Mouse (Mus musculus): ENCODE data around the gene Acbd3. TPM values are rescaled to one million over a fixed set of nuclear protein-coding genes. Genes with fewer than 3 reads are reported as not detected.
A peak's percentile ranks its signal among the peaks of the same experiment; 100 is the strongest.

Gene Acbd3
- polyA plus RNA-seq, 1 experiment from 2014 or later: 23.7 TPM

- Histone ChIP-seq H3K27me3 (replicated peaks) (no peaks in the 10 kb centered on the region), H3K4me1 (peaks cover 10% of the 10 kb centered on the region), H3K36me3 (no peaks in the 10 kb centered on the region), H3K9ac (no peak overlapping the region), H3K9me3 (no peaks in the 10 kb centered on the region), H3K4me2 (no peak overlapping the region), H3K27ac (no peak overlapping the region), H3K4me3 (replicated peaks) (no peak overlapping the region)
- 84% methylated on average over 4 of the region's 4 CpGs for WGBS
- ATAC-seq (ENCODE audit: insufficient read depth, low FRiP score, low read depth): no peak
Observed at GRCm38 (mm10) chr1:180792814-180793213, 67.0 kb downstream of the Acbd3 start.

- Histone ChIP-seq H3K4me2 (peak overlapping the region; percentile 87), H3K4me3 (replicated peaks) (peak overlapping the region; percentile 41), H3K9ac (no peak overlapping the region), H3K27ac (peak overlapping the region; percentile 26; the same call in 1 of the 2 replicates), H3K4me1 (peaks cover 10% of the 10 kb centered on the region), H3K27me3 (replicated peaks) (no peaks in the 10 kb centered on the region), H3K9me3 (no peaks in the 10 kb centered on the region), H3K36me3 (no peaks in the 10 kb centered on the region)
- WGBS: 10% methylated on average over 18 of the region's 18 CpGs
- peak; percentile 65; the same call in 1 of the 2 replicates for ATAC-seq (ENCODE audit: insufficient read depth, low FRiP score, low read depth)
Observed at GRCm38 (mm10) chr1:180793445-180794117, 67.7 kb downstream of the Acbd3 start.

- Histone ChIP-seq H3K36me3 (no peaks in the 10 kb centered on the region), H3K9me3 (no peaks in the 10 kb centered on the region), H3K27me3 (replicated peaks) (no peaks in the 10 kb centered on the region), H3K4me1 (peaks cover 10% of the 10 kb centered on the region), H3K9ac (no peak overlapping the region), H3K27ac (peak overlapping the region; percentile 26; the same call in 1 of the 2 replicates), H3K4me2 (peak overlapping the region; percentile 87), H3K4me3 (replicated peaks) (peak overlapping the region; percentile 41)
- WGBS: 2% methylated on average over 21 of the region's 21 CpGs
- ATAC-seq (ENCODE audit: insufficient read depth, low FRiP score, low read depth): peak; percentile 81
Observed at GRCm38 (mm10) chr1:180794170-180794569, 68.3 kb downstream of the Acbd3 start.

DNA sequence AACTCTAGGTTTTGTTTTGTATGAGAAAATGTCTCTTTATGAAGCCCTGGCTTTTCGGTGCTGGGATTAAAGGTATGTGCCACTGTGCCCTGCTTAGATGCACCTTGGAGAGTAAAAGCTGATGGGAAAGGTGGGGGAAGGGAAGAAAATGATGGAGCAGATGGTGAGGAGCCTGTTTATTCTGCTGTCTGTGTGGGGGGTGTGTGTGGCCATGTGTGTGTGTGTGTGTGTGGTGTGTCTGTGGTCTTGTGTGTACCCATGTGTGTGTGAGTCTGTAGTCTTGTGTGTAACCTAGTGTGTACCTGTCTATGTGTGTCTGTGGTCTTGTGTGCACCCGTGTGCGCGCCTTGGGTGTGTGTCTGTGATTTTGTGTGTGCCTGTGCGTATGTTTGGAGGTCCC is 72.8 kb downstream of the Acbd3 start:
- Histone ChIP-seq H3K4me1 (peaks cover 7% of the 10 kb centered on the region), H3K36me3 (peaks cover 18% of the 10 kb centered on the region), H3K27me3 (replicated peaks) (no peaks in the 10 kb centered on the region), H3K9me3 (no peaks in the 10 kb centered on the region), H3K4me2 (no peak overlapping the region), H3K27ac (no peak overlapping the region), H3K4me3 (replicated peaks) (no peak overlapping the region), H3K9ac (no peak overlapping the region)
- 92% methylated on average over 5 of the region's 5 CpGs for WGBS
- no peak for ATAC-seq (ENCODE audit: insufficient read depth, low FRiP score, low read depth)

DNA sequence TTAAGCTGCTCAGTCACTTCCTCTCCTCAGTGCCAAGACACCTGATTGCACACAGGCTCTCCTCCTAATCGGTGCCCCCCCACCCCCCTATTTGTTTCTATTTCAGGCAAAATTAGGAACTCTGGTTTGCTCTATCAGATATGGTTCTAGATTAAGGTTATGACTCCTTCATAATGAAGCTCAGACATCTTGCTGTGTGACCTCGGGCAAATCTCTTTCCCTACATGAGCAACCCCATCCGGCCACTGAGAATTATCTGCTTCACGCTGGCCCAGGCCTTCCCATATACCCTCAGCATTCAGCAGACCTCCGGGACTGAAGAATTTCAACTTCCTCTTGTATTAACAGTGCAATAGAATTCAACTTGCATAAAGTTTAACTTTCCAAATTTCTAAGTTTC is 73.4 kb downstream of the Acbd3 start:
- Histone ChIP-seq H3K4me3 (replicated peaks) (no peak overlapping the region), H3K9ac (no peak overlapping the region), H3K27ac (no peak overlapping the region), H3K4me2 (no peak overlapping the region), H3K4me1 (peaks cover under 1% of the 10 kb centered on the region; the same call in 1 of the 2 replicates), H3K36me3 (peaks cover 23% of the 10 kb centered on the region), H3K27me3 (replicated peaks) (no peaks in the 10 kb centered on the region), H3K9me3 (no peaks in the 10 kb centered on the region)
- ATAC-seq (ENCODE audit: insufficient read depth, low FRiP score, low read depth): no peak
- 83% methylated on average over 5 of the region's 5 CpGs for WGBS

DNA sequence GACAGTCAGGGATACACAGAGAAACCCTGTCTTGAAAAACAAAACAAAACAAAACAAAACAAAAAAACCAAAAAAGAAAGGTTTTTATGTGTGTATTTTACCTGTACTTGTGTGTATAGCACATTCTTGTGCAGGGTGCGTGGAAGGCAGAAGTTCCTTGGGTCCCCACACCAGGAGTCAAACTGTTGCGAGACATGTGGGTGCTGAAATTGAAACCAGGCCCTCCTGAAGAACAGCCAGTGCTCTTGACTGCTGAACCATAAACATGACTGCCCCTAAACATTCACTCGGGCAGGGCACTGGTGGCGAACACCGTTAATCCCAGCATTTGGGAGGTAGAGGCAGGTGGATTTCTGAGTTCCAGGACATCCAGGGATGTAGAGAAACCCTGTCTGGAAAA is 74.2 kb downstream of the Acbd3 start:
- H3K9me3 ChIP-seq: no peaks in the 10 kb centered on the region
- no peak overlapping the region for H3K4me2 ChIP-seq
- H3K4me1 ChIP-seq: no peaks in the 10 kb centered on the region
- H3K9ac ChIP-seq: no peak overlapping the region
- H3K36me3 ChIP-seq: peaks cover 31% of the 10 kb centered on the region
- no peak overlapping the region for H3K27ac ChIP-seq
- no peaks in the 10 kb centered on the region for H3K27me3 ChIP-seq (replicated peaks)
- ATAC-seq (ENCODE audit: insufficient read depth, low FRiP score, low read depth): no peak
- WGBS: 90% methylated on average over 5 of the region's 5 CpGs
- no peak overlapping the region for H3K4me3 ChIP-seq (replicated peaks)

GRCm38 (mm10) chr1:180800814-180801213 is 75.0 kb downstream of the Acbd3 start:
- Histone ChIP-seq H3K9ac (no peak overlapping the region), H3K36me3 (peaks cover 39% of the 10 kb centered on the region), H3K4me2 (no peak overlapping the region), H3K27ac (no peak overlapping the region), H3K4me3 (replicated peaks) (no peak overlapping the region), H3K9me3 (no peaks in the 10 kb centered on the region), H3K27me3 (replicated peaks) (no peaks in the 10 kb centered on the region), H3K4me1 (no peaks in the 10 kb centered on the region)
- ATAC-seq (ENCODE audit: insufficient read depth, low FRiP score, low read depth): no peak
- 39% methylated on average over 2 of the region's 2 CpGs for WGBS

DNA sequence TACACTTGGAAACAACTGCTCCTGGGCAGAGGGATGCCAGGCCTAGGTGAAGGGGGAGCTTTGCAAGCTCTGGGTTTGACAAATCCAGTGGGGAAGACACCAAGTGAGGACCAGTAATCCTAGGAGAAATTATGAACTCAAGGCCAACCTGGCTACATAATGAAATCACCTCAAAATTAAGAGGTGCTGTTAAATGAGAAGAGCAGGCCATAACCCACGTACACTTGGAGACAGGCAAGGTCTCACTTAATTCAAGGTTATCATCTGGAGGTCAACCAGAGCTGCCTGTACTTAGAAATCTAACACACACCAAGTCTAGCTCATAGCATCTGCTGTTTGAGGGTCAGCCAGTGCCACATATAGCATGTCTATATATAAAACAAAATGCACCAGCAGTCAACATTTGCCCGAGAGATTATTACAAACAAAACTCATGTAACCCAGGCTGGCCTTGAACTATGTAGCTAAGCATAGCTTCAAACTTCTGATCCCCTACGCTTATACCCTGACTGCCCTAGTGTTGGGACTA is 75.7 kb downstream of the Acbd3 start:
- peaks cover 46% of the 10 kb centered on the region for H3K36me3 ChIP-seq

More for the DNA sequence above, 75.7 kb downstream of the Acbd3 start:
- Histone ChIP-seq H3K27me3 (replicated peaks) (no peaks in the 10 kb centered on the region), H3K9me3 (no peaks in the 10 kb centered on the region), H3K9ac (no peak overlapping the region), H3K4me3 (replicated peaks) (no peak overlapping the region), H3K27ac (no peak overlapping the region), H3K4me2 (no peak overlapping the region), H3K4me1 (no peaks in the 10 kb centered on the region)
- no peak for ATAC-seq (ENCODE audit: insufficient read depth, low FRiP score, low read depth)
- whole genome bisulfite sequencing: 71% methylated on average over 3 of the region's 3 CpGs

Other genes starting within 250 kb of the Acbd3 start
- 1.6 and 2.0 TPM in 2 replicates for gene Stum, start 242.5 kb upstream of the Acbd3 start, polyA plus RNA-seq (2015; fragmentation: Nextera tagmentation; extraction: Ambion mirVana)
- 113 and 125 TPM in 2 replicates for gene Parp1, start 157.1 kb upstream of the Acbd3 start, polyA plus RNA-seq (2015; fragmentation: Nextera tagmentation; extraction: Ambion mirVana)
- 15.9 and 18.0 TPM in 2 replicates for gene Lin9, start 84.9 kb upstream of the Acbd3 start, polyA plus RNA-seq (2015; fragmentation: Nextera tagmentation; extraction: Ambion mirVana)
- gene Mixl1, start 29.0 kb upstream of the Acbd3 start, polyA plus RNA-seq (2015; fragmentation: Nextera tagmentation; extraction: Ambion mirVana): 0.28 TPM in 2 replicates
- 1,924 and 2,089 TPM in 2 replicates for gene H3f3a, start 87.9 kb downstream of the Acbd3 start, polyA plus RNA-seq (2015; fragmentation: Nextera tagmentation; extraction: Ambion mirVana)
- gene Sde2, start 125.1 kb downstream of the Acbd3 start, polyA plus RNA-seq (2015; fragmentation: Nextera tagmentation; extraction: Ambion mirVana): 30.7 and 34.4 TPM in 2 replicates
- not detected in 2 replicates for gene Lefty2, start 167.1 kb downstream of the Acbd3 start, polyA plus RNA-seq (2015; fragmentation: Nextera tagmentation; extraction: Ambion mirVana)
- gene Pycr2, start 178.2 kb downstream of the Acbd3 start, polyA plus RNA-seq (2015; fragmentation: Nextera tagmentation; extraction: Ambion mirVana): 101 and 109 TPM in 2 replicates
- 3.2 and 3.7 TPM in 2 replicates for gene Lefty1, start 209.0 kb downstream of the Acbd3 start, polyA plus RNA-seq (2015; fragmentation: Nextera tagmentation; extraction: Ambion mirVana)
- 20.9 and 23.0 TPM in 2 replicates for gene Tmem63a, start 216.3 kb downstream of the Acbd3 start, polyA plus RNA-seq (2015; fragmentation: Nextera tagmentation; extraction: Ambion mirVana)